Mouse (Mus musculus) splenic B cell, adult 2 months (primary cell): ENCODE results near the gene Gm16503.
"Not testable (repeated sequence)": the region's sequence is repeated elsewhere in the genome, so short reads cannot be mapped to it uniquely, and the experiment has no call there.

Experiments used
- DNase-seq: peaks from one replicate; pipeline ENCODE4 v3.0.0-alpha.2; 2011; ENCODE audit warnings: low read depth, low spot score
- H3K27me3 ChIP-seq: 2 replicates; pipeline ENCODE4 v1.6.1; 2012; ENCODE audit warnings: mild to moderate bottlenecking, low read length, moderate library complexity, mixed read lengths; ENCODE audit not compliant: control insufficient read depth, poor library complexity, insufficient read depth, severe bottlenecking
- H3K36me3 ChIP-seq: 2 replicates; pipeline ENCODE4 v1.6.1; 2012; ENCODE audit warnings: mild to moderate bottlenecking, low read length, moderate library complexity, mixed read lengths; ENCODE audit not compliant: control insufficient read depth, poor library complexity, insufficient read depth, severe bottlenecking

Gm16503 gene

GRCm38 (mm10) chr4:147565426-147566220 lies 25.6 kb downstream of the Gm16503 start:
- no peak for DNase-seq
- no peaks in the 10 kb centered on the region for H3K36me3 ChIP-seq
- no peaks in the 10 kb centered on the region for H3K27me3 ChIP-seq

GRCm38 (mm10) chr4:147571156-147571555 lies 31.1 kb downstream of the Gm16503 start:
- DNase-seq, H3K36me3 ChIP-seq, H3K27me3 ChIP-seq: not testable (repeated sequence)

GRCm38 (mm10) chr4:147579371-147579770 lies 39.4 kb downstream of the Gm16503 start:
- not testable (repeated sequence) for H3K36me3 ChIP-seq, H3K27me3 ChIP-seq, DNase-seq

- no peaks in the 10 kb centered on the region for H3K36me3 ChIP-seq
- no peaks in the 10 kb centered on the region for H3K27me3 ChIP-seq
- no peak for DNase-seq
These were observed 46.8 kb downstream of the Gm16503 start for GRCm38 (mm10) chr4:147586511-147587473.
